Mouse (Mus musculus): Measurements from ENCODE around the gene Pold2. TPM values are rescaled to one million over a fixed set of nuclear protein-coding genes. Genes with fewer than 3 reads are reported as not detected.
A peak's percentile ranks its signal among the peaks of the same experiment; 100 is the strongest.

Pold2 gene
- total RNA-seq (2021): 10 to 100 TPM; 23.5 to 25.2 TPM

GRCm38 (mm10) chr11:5877921-5878526 lies at the start of gene Pold2:
Gene Pold2, minus strand, starts transcription at chr11:5878292.
- DNase-seq: peak; percentile 97

GRCm38 (mm10) chr11:5926696-5927220 lies 48.7 kb upstream of the Pold2 start:
- no peak for DNase-seq

- DNase-seq: no peak
Measured at GRCm38 (mm10) chr11:5924699-5925098, 46.6 kb upstream of the Pold2 start.

- no peak for DNase-seq
Measured at GRCm38 (mm10) chr11:5920323-5920960, 42.4 kb upstream of the Pold2 start.

GRCm38 (mm10) chr11:5919606-5920005 lies 41.5 kb upstream of the Pold2 start:
- DNase-seq: no peak

GRCm38 (mm10) chr11:5918111-5918510 lies 40.0 kb upstream of the Pold2 start:
- DNase-seq: no peak

GRCm38 (mm10) chr11:5916178-5916548 lies 38.1 kb upstream of the Pold2 start:
- no peak for DNase-seq

- no peak for DNase-seq
Measured at GRCm38 (mm10) chr11:5915429-5916177, 37.5 kb upstream of the Pold2 start.

GRCm38 (mm10) chr11:5914940-5915339 lies 36.8 kb upstream of the Pold2 start:
- no peak for DNase-seq

- no peak for DNase-seq
Measured at GRCm38 (mm10) chr11:5913936-5914335, 35.8 kb upstream of the Pold2 start.

- no peak for DNase-seq
Measured at GRCm38 (mm10) chr11:5913256-5913655, 35.2 kb upstream of the Pold2 start.

GRCm38 (mm10) chr11:5912635-5913034 lies 34.5 kb upstream of the Pold2 start:
- peak; percentile 66 to 69 for DNase-seq

- DNase-seq: no peak
Measured at GRCm38 (mm10) chr11:5908642-5909041, 30.6 kb upstream of the Pold2 start.

GRCm38 (mm10) chr11:5907096-5907495 lies 29.0 kb upstream of the Pold2 start:
- DNase-seq: no peak

- DNase-seq: no peak
Measured at GRCm38 (mm10) chr11:5905778-5906518, 27.9 kb upstream of the Pold2 start.

GRCm38 (mm10) chr11:5904871-5905270 lies 26.8 kb upstream of the Pold2 start:
- DNase-seq: no peak

GRCm38 (mm10) chr11:5904357-5904756 lies 26.3 kb upstream of the Pold2 start:
- DNase-seq: no peak

GRCm38 (mm10) chr11:5903844-5904243 lies 25.8 kb upstream of the Pold2 start:
- no peak for DNase-seq

GRCm38 (mm10) chr11:5902390-5902789 lies 24.3 kb upstream of the Pold2 start:
- DNase-seq: no peak

GRCm38 (mm10) chr11:5901950-5902349 lies 23.9 kb upstream of the Pold2 start:
- no peak for DNase-seq

GRCm38 (mm10) chr11:5901320-5901719 lies 23.2 kb upstream of the Pold2 start:
- no peak for DNase-seq

- no peak for DNase-seq
Measured at GRCm38 (mm10) chr11:5899286-5899685, 21.2 kb upstream of the Pold2 start.

- DNase-seq: no peak
Measured at GRCm38 (mm10) chr11:5898531-5898930, 20.4 kb upstream of the Pold2 start, which contains the start of gene Myl7. Gene Myl7, minus strand, starts transcription at chr11:5898782.
